Mouse (Mus musculus): ENCODE measurements at regions not wholly inside any gene's neighbourhood (a gene's known extent, or its start where the extent isn't known, plus 50 kb on each side); places are given as distances from the start of the nearest gene placed in this dataset.

DNA sequence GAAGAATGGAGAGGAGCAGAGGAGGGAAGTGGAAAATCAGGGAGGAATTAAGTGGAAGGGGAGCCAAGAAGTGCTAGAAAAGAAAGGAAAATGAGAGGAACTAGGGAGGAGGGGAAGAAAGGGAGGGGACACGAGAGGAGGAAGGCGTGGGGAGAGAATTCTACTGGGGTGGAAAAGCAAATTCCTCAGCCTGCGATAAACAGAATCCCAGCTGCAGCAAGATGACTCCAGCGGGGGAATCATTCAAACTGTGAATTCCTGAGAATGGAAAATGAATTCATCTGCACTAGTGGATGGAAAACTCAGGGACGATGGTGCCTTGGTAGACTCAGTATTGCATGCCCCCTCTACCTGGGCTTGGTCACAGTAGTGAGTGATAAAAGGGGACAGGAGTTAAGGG, 322.6 kb downstream of the Bcor start:
- TF ChIP-seq EP300 (IDR thresholded peaks at IDR 0.05; ENCODE audit: low read depth) (no peak), CTCF (IDR thresholded peaks at IDR 0.05; ENCODE audit: low read depth) (no peak)

Data from liver, embryonic 14.5 days (tissue).